Mouse (Mus musculus) heart, postnatal 0 days (tissue): ENCODE data around the gene Wdr34. TPM values are rescaled to one million over a fixed set of nuclear protein-coding genes. Genes with fewer than 3 reads are reported as not detected.

Experiments
- ATAC-seq: fragments of 200-750 bp; cut with Nextera tagmentation; 2 replicates; pipeline ENCODE4 v1.8.0; 2017; ENCODE audit warnings: low read depth, moderate number of reproducible peaks, moderate library complexity; ENCODE audit not compliant: insufficient read depth
- DNase-seq: peaks from one replicate; pipeline ENCODE4 v3.0.0-alpha.2; 2016; ENCODE audit warnings: low spot score
- H3K27ac ChIP-seq: fragments of 300-500 bp; sonication (generic); 2 replicates; pipeline ENCODE4 v1.5.1; 2014; ENCODE audit warnings: low read depth, mild to moderate bottlenecking
- H3K27me3 ChIP-seq: fragments of 300-500 bp; sonication (generic); 2 replicates; pipeline ENCODE4 v1.6.1; 2014; ENCODE audit warnings: low read length, mixed read lengths; ENCODE audit not compliant: control insufficient read depth, insufficient read depth
- H3K36me3 ChIP-seq: fragments of 300-500 bp; sonication (generic); replicated peaks from 2 replicates; pipeline ENCODE4 v1.6.1; 2014; ENCODE audit warnings: low read length, mixed read lengths; ENCODE audit not compliant: control insufficient read depth, insufficient read depth
- H3K4me1 ChIP-seq: fragments of 300-500 bp; sonication (generic); 2 replicates; pipeline ENCODE4 v1.6.1; 2014; ENCODE audit warnings: antibody characterized with exemption; ENCODE audit not compliant: control insufficient read depth, insufficient read depth
- H3K4me2 ChIP-seq: fragments of 300-500 bp; sonication (generic); 2 replicates; pipeline ENCODE4 v1.6.1; 2014; ENCODE audit warnings: low read depth, mild to moderate bottlenecking, low read length, moderate library complexity
- H3K4me3 ChIP-seq: fragments of 300-500 bp; sonication (generic); 2 replicates; pipeline ENCODE4 v1.5.1; 2014; ENCODE audit warnings: low read depth, low read length
- H3K9ac ChIP-seq: fragments of 300-500 bp; sonication (generic); replicated peaks from 2 replicates; pipeline ENCODE4 v1.6.1; 2014; ENCODE audit warnings: low read depth, low read length, mixed read lengths
- H3K9me3 ChIP-seq: fragments of 300-500 bp; sonication (generic); replicated peaks from 2 replicates; pipeline ENCODE4 v1.6.1; 2016; ENCODE audit warnings: low read length; ENCODE audit not compliant: control insufficient read depth
- CTCF ChIP-seq: IDR thresholded peaks from 2 replicates; pipeline ENCODE4 v1.5.1; 2016; ENCODE audit warnings: antibody characterized with exemption, control low read depth, low read depth
- EP300 ChIP-seq: IDR thresholded peaks from 2 replicates; pipeline ENCODE4 v1.6.1; 2016; ENCODE audit warnings: antibody characterized with exemption, low read depth
- WGBS: fragments of 180-500 bp; shearing (Covaris S2); extraction: QIAGEN DNeasy Blood & Tissue Kit; methylation state at CpG from one replicate; pipeline ENCODE4 v1.1.7; 2014; 5-methylcytosine and 5-hydroxymethylcytosine counted together
- microRNA-seq: library from miRNA; unstranded; fragments of <30 nt; microRNA quantifications from one replicate; pipeline ENCODE4, GENCODE M21; 2016
- polyA plus RNA-seq: library from polyadenylated mRNA; unstranded; fragments of >200 nt; fragmentation: Nextera tagmentation; extraction: Ambion mirVana; gene quantifications from 2 replicates; pipeline ENCODE4 v1.2.1, GENCODE M21; 2015
- total RNA-seq: library from RNA; depleted of rRNA; stranded (reverse); fragments of >200 nt; gene quantifications from 2 replicates; pipeline ENCODE4 v1.2.3, GENCODE M21; 2014; ENCODE audit warnings: low replicate concordance; rRNA removed

The Wdr34 gene
- total and polyA plus RNA-seq, 2 experiments from 2014 or later, result 17.3 to 30.1 TPM

- no peak for TF ChIP-seq CTCF
- no peak for TF ChIP-seq EP300
- no peak for DNase-seq
- H3K4me2 ChIP-seq, result no peak overlapping the region
- no peak overlapping the region for H3K9ac ChIP-seq
- no peak overlapping the region for H3K4me3 ChIP-seq
- peaks cover 100% of the 10 kb centered on the region for H3K36me3 ChIP-seq
- H3K9me3 ChIP-seq, result no peaks in the 10 kb centered on the region
- H3K27me3 ChIP-seq, result no peaks in the 10 kb centered on the region
- no peaks in the 10 kb centered on the region for H3K4me1 ChIP-seq
- WGBS, result 81% methylated on average over 4 of the region's 4 CpGs
- no peak overlapping the region for H3K27ac ChIP-seq
- ATAC-seq, result no peak
These were observed 23.2 kb downstream of the Wdr34 start for GRCm38 (mm10) chr2:30025454-30025853.

DNA sequence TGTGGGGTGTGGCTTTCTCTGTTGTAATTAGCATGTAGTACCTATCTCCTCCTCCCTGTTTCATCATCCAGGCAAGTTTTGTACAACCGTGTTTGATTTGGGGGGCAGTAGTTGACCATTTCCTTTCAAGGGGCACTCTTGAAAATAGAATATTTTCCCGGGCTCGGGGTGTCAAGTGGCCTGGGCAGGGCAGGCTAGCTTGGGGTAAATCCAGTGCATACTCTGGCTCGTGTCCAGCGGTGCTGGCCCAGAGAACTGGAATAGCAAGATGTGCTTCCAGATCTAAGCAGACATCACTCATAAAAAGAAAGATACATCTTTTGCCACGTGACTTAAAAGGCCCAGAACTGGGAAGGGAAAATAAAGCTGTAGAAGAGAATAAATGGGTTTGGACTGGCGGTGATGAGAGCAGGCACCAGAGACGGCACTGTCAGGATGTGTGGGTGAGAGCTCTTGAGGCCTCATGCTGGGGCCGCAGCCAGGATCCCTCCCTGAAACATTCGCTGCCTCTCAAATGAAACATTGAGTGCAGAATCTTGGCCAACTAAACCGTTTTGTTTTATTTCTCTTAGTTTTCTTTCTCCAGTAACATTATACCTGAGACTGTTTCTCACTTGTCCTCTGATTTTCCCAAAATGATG is 34.2 kb downstream of the Wdr34 start:
- DNase-seq, result no peak
- Histone ChIP-seq H3K4me1 (no peaks in the 10 kb centered on the region), H3K9ac (no peak overlapping the region), H3K27me3 (no peaks in the 10 kb centered on the region), H3K4me3 (no peak overlapping the region), H3K9me3 (no peaks in the 10 kb centered on the region), H3K4me2 (no peak overlapping the region), H3K27ac (no peak overlapping the region), H3K36me3 (peaks cover 100% of the 10 kb centered on the region)
- no peak for ATAC-seq
- TF ChIP-seq EP300, result no peak
- TF ChIP-seq CTCF, result no peak
- 63% methylated on average over 11 of the region's 11 CpGs for WGBS

DNA sequence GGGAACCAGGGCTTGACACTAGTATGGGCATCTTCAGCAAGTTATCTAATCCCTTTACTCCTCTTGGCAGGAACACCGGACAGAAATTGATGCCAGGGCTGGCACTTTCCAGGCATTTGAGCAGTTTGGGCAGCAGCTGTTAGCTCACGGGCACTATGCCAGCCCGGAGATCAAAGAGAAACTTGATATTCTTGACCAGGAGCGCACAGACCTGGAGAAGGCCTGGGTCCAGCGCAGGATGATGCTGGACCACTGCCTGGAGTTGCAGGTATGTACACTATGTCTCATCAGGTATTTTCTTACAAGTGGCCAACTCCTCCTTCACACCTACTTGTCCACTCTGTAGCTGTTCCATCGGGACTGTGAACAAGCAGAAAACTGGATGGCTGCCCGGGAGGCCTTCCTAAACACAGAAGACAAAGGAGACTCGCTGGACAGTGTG is 37.8 kb downstream of the Wdr34 start:
- H3K4me1 ChIP-seq, result no peaks in the 10 kb centered on the region
- H3K27ac ChIP-seq, result no peak overlapping the region
- H3K36me3 ChIP-seq, result peaks cover 100% of the 10 kb centered on the region
- H3K4me3 ChIP-seq, result no peak overlapping the region
- ATAC-seq (no peak), DNase-seq (no peak)
- no peak overlapping the region for H3K4me2 ChIP-seq
- no peaks in the 10 kb centered on the region for H3K27me3 ChIP-seq
- TF ChIP-seq EP300 (no peak), CTCF (no peak)
- no peaks in the 10 kb centered on the region for H3K9me3 ChIP-seq
- no peak overlapping the region for H3K9ac ChIP-seq
- 67% methylated on average over 8 of the region's 8 CpGs for WGBS

DNA sequence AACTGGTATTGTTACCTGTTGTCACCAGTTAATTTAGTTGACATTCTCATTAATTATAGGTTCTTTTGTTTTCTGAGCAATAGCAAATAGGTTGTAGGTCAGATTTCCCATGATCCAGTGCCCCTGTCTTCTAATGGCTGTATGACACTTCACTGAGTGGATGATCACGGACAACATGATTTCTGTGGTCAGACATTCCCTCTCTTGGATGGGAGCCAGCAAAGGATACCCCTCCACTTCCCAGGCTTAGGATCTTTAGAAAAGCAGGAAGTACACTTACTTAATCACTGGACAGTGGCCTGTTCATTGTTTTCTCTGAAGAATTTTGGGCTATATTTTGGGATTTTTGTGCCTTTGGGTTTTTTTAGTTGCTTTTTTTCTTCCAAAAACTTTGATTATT is 39.6 kb downstream of the Wdr34 start:
- DNase-seq (peak; percentile 16), ATAC-seq (no peak)
- no peak overlapping the region for H3K4me2 ChIP-seq
- no peak overlapping the region for H3K27ac ChIP-seq
- H3K27me3 ChIP-seq, result no peaks in the 10 kb centered on the region
- no peak overlapping the region for H3K4me3 ChIP-seq
- no peaks in the 10 kb centered on the region for H3K4me1 ChIP-seq
- H3K36me3 ChIP-seq, result peaks cover 100% of the 10 kb centered on the region
- H3K9me3 ChIP-seq, result no peaks in the 10 kb centered on the region
- no peak for TF ChIP-seq EP300
- TF ChIP-seq CTCF, result no peak
- H3K9ac ChIP-seq, result no peak overlapping the region
- WGBS, result 28% methylated on average over 1 of the region's 1 CpGs

DNA sequence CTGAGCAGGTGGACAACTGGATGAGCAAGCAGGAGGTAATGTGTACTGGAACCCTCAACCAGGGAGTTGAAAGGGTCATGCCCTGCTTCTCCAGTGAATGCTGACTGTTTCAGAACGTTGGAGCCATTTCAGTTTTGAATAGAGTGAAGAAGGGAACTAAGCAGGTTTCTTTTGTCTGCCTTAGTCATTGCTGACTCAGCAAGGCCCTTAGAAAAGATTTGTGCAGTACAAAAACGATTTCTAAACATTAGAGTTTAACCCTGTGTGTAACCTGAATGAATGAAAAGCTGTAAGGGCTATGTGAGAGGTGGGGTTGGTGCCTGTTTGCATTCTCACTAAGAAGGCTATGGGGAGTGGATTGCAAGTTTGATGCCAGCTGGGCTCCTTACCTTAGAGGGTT is 56.7 kb downstream of the Wdr34 start:
- H3K4me3 ChIP-seq, result no peak overlapping the region
- TF ChIP-seq EP300 (no peak), CTCF (no peak)
- no peaks in the 10 kb centered on the region for H3K27me3 ChIP-seq
- no peak overlapping the region for H3K9ac ChIP-seq
- H3K27ac ChIP-seq, result no peak overlapping the region
- DNase-seq (no peak), ATAC-seq (no peak)
- no peaks in the 10 kb centered on the region for H3K9me3 ChIP-seq
- no peaks in the 10 kb centered on the region for H3K4me1 ChIP-seq
- H3K4me2 ChIP-seq, result no peak overlapping the region
- peaks cover 99% of the 10 kb centered on the region for H3K36me3 ChIP-seq
- WGBS, result 51% methylated on average over 2 of the region's 2 CpGs

Small RNA genes lying within 50 kb of the gene (microRNA-seq; reads per million reads assigned to microRNA genes)
- 1.1 reads per million for gene Mir6997

Other genes with a start within 250 kb of the Wdr34 start
- 28.2 and 30.0 TPM in 2 replicates for gene Slc27a4, start 246.2 kb downstream of the Wdr34 start, total RNA-seq
- gene Slc27a4, start 246.2 kb downstream of the Wdr34 start, polyA plus RNA-seq, result 8.4 and 8.6 TPM in 2 replicates
- gene Urm1, start 228.8 kb downstream of the Wdr34 start, total RNA-seq, result 27.9 and 30.0 TPM in 2 replicates
- gene Urm1, start 228.8 kb downstream of the Wdr34 start, polyA plus RNA-seq, result 14.2 and 14.5 TPM in 2 replicates
- gene Cercam, start 179.7 kb downstream of the Wdr34 start, total RNA-seq, result 11.7 and 24.0 TPM in 2 replicates
- gene Cercam, start 179.7 kb downstream of the Wdr34 start, polyA plus RNA-seq, result 7.9 and 8.8 TPM in 2 replicates
- 32.3 and 35.1 TPM in 2 replicates for gene Odf2, start 159.7 kb downstream of the Wdr34 start, total RNA-seq
- gene Odf2, start 159.7 kb downstream of the Wdr34 start, polyA plus RNA-seq, result 22.5 and 28.6 TPM in 2 replicates
- 14.7 and 21.4 TPM in 2 replicates for gene Gle1, start 113.5 kb downstream of the Wdr34 start, total RNA-seq
- gene Gle1, start 113.5 kb downstream of the Wdr34 start, polyA plus RNA-seq, result 22.8 and 23.0 TPM in 2 replicates
- 245 and 266 TPM in 2 replicates for gene Sptan1, start 83.3 kb downstream of the Wdr34 start, total RNA-seq
- gene Sptan1, start 83.3 kb downstream of the Wdr34 start, polyA plus RNA-seq, result 66.4 and 79.3 TPM in 2 replicates
- gene Set, start 8.5 kb upstream of the Wdr34 start, total RNA-seq, result 103 and 123 TPM in 2 replicates
- 131 and 139 TPM in 2 replicates for gene Set, start 8.5 kb upstream of the Wdr34 start, polyA plus RNA-seq
- gene Pkn3, start 28.8 kb upstream of the Wdr34 start, total RNA-seq, result 13.9 and 18.9 TPM in 2 replicates
- gene Pkn3, start 28.8 kb upstream of the Wdr34 start, polyA plus RNA-seq, result 5.7 and 6.0 TPM in 2 replicates
- gene Zdhhc12, start 44.8 kb upstream of the Wdr34 start, total RNA-seq, result 15.5 and 27.4 TPM in 2 replicates
- 19.9 and 21.1 TPM in 2 replicates for gene Zdhhc12, start 44.8 kb upstream of the Wdr34 start, polyA plus RNA-seq
- 31.2 and 32.4 TPM in 2 replicates for gene Zer1, start 75.7 kb upstream of the Wdr34 start, total RNA-seq
- gene Zer1, start 75.7 kb upstream of the Wdr34 start, polyA plus RNA-seq, result 3.7 and 4.1 TPM in 2 replicates
- 21.4 and 29.5 TPM in 2 replicates for gene Tbc1d13, start 84.9 kb upstream of the Wdr34 start, total RNA-seq
- 2.9 and 3.0 TPM in 2 replicates for gene Tbc1d13, start 84.9 kb upstream of the Wdr34 start, polyA plus RNA-seq
- 124 and 127 TPM in 2 replicates for gene Endog, start 122.6 kb upstream of the Wdr34 start, total RNA-seq
- 72.9 and 73.0 TPM in 2 replicates for gene Endog, start 122.6 kb upstream of the Wdr34 start, polyA plus RNA-seq
- gene Spout1, start 129.6 kb upstream of the Wdr34 start, total RNA-seq, result 16.3 and 20.5 TPM in 2 replicates
- gene Spout1, start 129.6 kb upstream of the Wdr34 start, polyA plus RNA-seq, result 13.6 and 15.2 TPM in 2 replicates
- 76.8 and 81.2 TPM in 2 replicates for gene Kyat1, start 157.0 kb upstream of the Wdr34 start, total RNA-seq
- gene Kyat1, start 157.0 kb upstream of the Wdr34 start, polyA plus RNA-seq, result 50.7 and 51.7 TPM in 2 replicates
- gene Lrrc8a, start 188.8 kb upstream of the Wdr34 start, total RNA-seq, result 50.8 and 66.2 TPM in 2 replicates
- gene Lrrc8a, start 188.8 kb upstream of the Wdr34 start, polyA plus RNA-seq, result 43.5 and 46.4 TPM in 2 replicates
- gene Gm28035, start 191.7 kb upstream of the Wdr34 start, total RNA-seq, result 13.9 TPM in 1 of 2 replicates, not detected in the other
- gene Gm28035, start 191.7 kb upstream of the Wdr34 start, polyA plus RNA-seq, result 0.10 and 0.12 TPM in 2 replicates
- 12.9 and 47.1 TPM in 2 replicates for gene Phyhd1, start 217.3 kb upstream of the Wdr34 start, total RNA-seq
- gene Phyhd1, start 217.3 kb upstream of the Wdr34 start, polyA plus RNA-seq, result 14.7 and 15.9 TPM in 2 replicates
- gene Gm28038, start 232.2 kb upstream of the Wdr34 start, total RNA-seq, result not detected in 2 replicates
- gene Gm28038, start 232.2 kb upstream of the Wdr34 start, polyA plus RNA-seq, result not detected in 2 replicates
- gene Dolk, start 237.5 kb upstream of the Wdr34 start, total RNA-seq, result 45.4 and 53.8 TPM in 2 replicates
- gene Dolk, start 237.5 kb upstream of the Wdr34 start, polyA plus RNA-seq, result 27.2 and 32.8 TPM in 2 replicates
- gene Nup188, start 237.5 kb upstream of the Wdr34 start, total RNA-seq, result 24.6 and 32.3 TPM in 2 replicates
- gene Nup188, start 237.5 kb upstream of the Wdr34 start, polyA plus RNA-seq, result 10.5 and 11.0 TPM in 2 replicates